Mouse (Mus musculus): ENCODE measurements around the gene Taldo1. TPM values are rescaled to one million over a fixed set of nuclear protein-coding genes. Genes with fewer than 3 reads are reported as not detected.

The Taldo1 gene
- total and polyA plus RNA-seq, 2 experiments from 2014 or later: 166 to 255 TPM

DNA sequence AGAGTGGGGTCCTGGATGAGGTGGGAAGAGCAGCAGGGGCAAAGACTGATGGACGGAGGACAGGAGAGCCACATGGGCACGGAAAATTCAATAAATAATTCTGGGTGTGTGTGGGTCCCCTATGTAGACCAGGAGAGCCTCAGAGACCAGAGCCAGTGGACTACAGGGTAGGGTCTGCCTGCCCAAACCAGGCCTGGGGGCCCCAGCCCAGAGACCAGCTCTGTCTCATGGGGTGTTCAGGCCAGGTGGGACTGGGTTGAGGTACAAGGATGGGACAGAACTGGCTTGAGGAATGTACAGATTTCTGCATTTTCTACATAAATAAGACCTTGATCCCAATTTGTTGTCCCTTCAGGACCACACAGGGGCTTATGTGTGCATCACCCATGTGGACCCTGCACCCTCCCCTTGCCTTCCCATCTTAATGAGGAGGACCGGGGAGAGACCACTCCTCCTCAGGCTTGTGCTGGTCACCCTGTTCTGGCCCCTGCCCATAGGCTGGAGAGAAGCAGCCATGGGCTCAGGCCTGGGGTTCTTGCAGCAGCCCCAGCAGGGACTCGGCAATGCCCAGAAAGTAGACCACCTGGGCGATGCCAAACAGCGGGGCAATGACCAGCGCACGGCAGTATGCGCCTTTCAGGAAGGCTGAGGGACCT lies 38.7 kb downstream of the Taldo1 start:
- Histone ChIP-seq H3K9ac (replicated peaks; ENCODE audit: low read length, poor library complexity, severe bottlenecking) (no peak overlapping the region), H3K4me2 (ENCODE audit: low read depth, low read length, poor library complexity, severe bottlenecking) (no peak overlapping the region), H3K27me3 (ENCODE audit: insufficient read depth, low read length) (no peaks in the 10 kb centered on the region), H3K36me3 (ENCODE audit: insufficient read depth, low read length) (peaks cover 42% of the 10 kb centered on the region), H3K9me3 (ENCODE audit: low read length) (no peaks in the 10 kb centered on the region), H3K4me1 (ENCODE audit: insufficient read depth, low read length) (peaks cover 24% of the 10 kb centered on the region), H3K27ac (ENCODE audit: low read depth, low read length) (no peak overlapping the region), H3K4me3 (ENCODE audit: low read depth, low read length) (no peak overlapping the region)
- TF ChIP-seq CTCF (IDR thresholded peaks at IDR 0.05): no peak
- DNase-seq (ENCODE audit: low spot score) (no peak), ATAC-seq (ENCODE audit: low FRiP score) (no peak)
- WGBS: 95% methylated on average over 9 of the region's 9 CpGs

DNA sequence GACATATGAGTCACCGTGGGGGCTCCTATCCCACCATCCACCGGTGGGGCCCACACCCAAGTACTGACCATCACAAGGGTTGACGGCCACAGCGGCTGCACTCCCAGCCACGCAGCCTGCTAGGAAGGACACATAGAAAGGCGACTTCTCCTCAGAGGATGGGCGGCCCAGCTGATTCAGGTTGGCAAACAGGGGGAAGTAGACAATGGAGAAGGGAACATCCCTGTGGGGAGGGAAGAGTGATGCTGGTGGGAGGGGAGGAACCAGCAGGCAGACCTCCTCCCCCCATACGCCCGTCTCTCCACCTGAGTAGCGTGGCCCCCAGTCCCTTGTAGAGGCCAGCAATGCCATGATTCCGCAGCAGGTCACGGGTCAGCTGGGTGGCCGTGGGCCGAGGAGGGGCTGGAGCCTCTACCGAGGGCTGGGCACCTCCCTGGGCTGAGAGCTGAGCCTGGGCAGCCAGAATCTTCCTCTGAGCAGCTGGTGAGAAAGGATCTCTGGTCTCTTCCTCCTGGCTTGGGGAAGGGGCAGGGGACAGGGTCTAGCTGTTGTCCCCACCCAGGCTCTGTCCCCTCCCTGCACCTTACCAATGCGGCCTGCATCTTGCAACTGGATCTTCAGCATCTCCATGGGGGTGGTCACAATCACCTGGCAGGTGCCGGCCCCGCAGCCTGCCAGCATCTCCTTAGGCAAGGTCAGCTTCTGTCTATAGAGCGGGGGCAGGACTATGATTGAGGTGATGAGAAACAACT lies 39.6 kb downstream of the Taldo1 start:
- Histone ChIP-seq H3K27me3 (ENCODE audit: insufficient read depth, low read length) (no peaks in the 10 kb centered on the region), H3K27ac (ENCODE audit: low read depth, low read length) (no peak overlapping the region), H3K4me2 (ENCODE audit: low read depth, low read length, poor library complexity, severe bottlenecking) (no peak overlapping the region), H3K36me3 (ENCODE audit: insufficient read depth, low read length) (peaks cover 37% of the 10 kb centered on the region), H3K4me1 (ENCODE audit: insufficient read depth, low read length) (peaks cover 28% of the 10 kb centered on the region), H3K9me3 (ENCODE audit: low read length) (no peaks in the 10 kb centered on the region), H3K9ac (replicated peaks; ENCODE audit: low read length, poor library complexity, severe bottlenecking) (no peak overlapping the region), H3K4me3 (ENCODE audit: low read depth, low read length) (no peak overlapping the region)
- no peak for TF ChIP-seq CTCF (IDR thresholded peaks at IDR 0.05)
- ATAC-seq (ENCODE audit: low FRiP score): no peak
- DNase-seq (ENCODE audit: low spot score): no peak
- WGBS: 94% methylated on average over 19 of the region's 19 CpGs

DNA sequence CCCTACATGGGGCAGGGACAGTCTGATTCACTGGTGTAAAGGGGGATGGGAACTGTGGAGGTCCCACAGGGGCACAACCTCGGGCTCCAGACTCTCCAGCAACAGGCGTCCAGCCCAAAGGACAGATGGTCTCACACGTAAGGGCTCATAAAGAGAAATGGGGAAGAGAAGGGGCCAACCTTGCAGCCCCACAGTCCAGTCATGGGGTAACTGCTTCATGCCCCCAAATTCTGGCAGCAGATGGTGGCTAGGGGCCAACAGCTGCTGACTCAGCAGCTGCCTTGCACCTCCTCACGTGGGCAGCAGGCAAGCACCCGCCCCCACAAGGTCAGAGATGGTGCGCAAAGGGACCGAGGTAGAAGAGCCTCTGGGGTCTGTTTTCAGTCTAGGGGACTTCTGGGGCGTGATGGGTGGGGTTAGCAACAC lies 40.2 kb downstream of the Taldo1 start:
- WGBS: 91% methylated on average over 8 of the region's 8 CpGs
- peaks cover 31% of the 10 kb centered on the region for H3K36me3 ChIP-seq (ENCODE audit: insufficient read depth, low read length)
- TF ChIP-seq CTCF (IDR thresholded peaks at IDR 0.05): no peak
- DNase-seq (ENCODE audit: low spot score): no peak
- H3K4me3 ChIP-seq (ENCODE audit: low read depth, low read length): no peak overlapping the region
- H3K4me2 ChIP-seq (ENCODE audit: low read depth, low read length, poor library complexity, severe bottlenecking): no peak overlapping the region
- peaks cover 28% of the 10 kb centered on the region for H3K4me1 ChIP-seq (ENCODE audit: insufficient read depth, low read length)
- H3K27me3 ChIP-seq (ENCODE audit: insufficient read depth, low read length): no peaks in the 10 kb centered on the region
- H3K9ac ChIP-seq (replicated peaks; ENCODE audit: low read length, poor library complexity, severe bottlenecking): no peak overlapping the region
- no peaks in the 10 kb centered on the region for H3K9me3 ChIP-seq (ENCODE audit: low read length)
- ATAC-seq (ENCODE audit: low FRiP score): no peak
- H3K27ac ChIP-seq (ENCODE audit: low read depth, low read length): no peak overlapping the region

DNA sequence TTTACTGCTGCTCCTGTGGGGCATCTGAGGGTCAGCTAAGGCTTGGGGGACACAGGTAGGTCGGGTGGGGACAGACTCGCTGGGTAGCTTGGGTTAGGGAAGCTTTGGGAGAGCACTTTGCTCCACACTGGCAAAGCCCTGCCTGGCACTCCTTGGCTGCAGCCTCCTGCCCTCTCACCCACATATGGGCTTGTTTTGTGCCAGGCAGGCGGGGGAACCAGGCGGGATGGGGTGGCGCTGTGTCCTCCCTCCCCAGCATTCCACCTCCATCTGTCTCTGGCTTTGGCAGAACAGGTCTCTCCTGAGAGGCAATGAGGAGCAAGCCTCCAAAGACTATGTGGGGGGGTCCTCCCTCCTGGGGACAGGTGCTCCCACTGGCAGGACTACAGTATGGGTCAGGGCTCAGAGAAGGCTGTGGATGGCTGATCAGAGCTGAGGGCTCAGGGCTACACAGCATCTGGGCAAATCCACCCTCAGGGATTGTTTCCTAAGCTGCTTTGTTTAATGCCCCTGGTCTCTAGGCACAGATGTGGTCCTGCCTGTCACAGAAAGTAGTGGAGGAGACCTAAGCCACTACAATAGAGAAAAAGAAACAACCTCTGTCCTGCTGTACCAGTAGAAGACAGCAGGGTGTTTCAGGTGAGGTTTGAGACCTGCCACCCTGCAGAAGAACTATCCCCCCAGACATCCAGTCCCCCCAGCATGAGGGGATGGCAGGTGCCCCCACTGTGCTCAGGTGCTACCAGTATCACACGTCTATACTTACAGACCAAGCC lies 40.9 kb downstream of the Taldo1 start:
- H3K9me3 ChIP-seq (ENCODE audit: low read length): no peaks in the 10 kb centered on the region
- peak overlapping the region; percentile 92 for H3K4me2 ChIP-seq (ENCODE audit: low read depth, low read length, poor library complexity, severe bottlenecking)
- WGBS: 82% methylated on average over 6 of the region's 6 CpGs
- H3K4me1 ChIP-seq (ENCODE audit: insufficient read depth, low read length): peaks cover 28% of the 10 kb centered on the region
- peak overlapping the region; percentile 55; the same call in 1 of the 2 replicates for H3K4me3 ChIP-seq (ENCODE audit: low read depth, low read length)
- no peak for ATAC-seq (ENCODE audit: low FRiP score)
- H3K9ac ChIP-seq (replicated peaks; ENCODE audit: low read length, poor library complexity, severe bottlenecking): peak overlapping the region; percentile 77
- DNase-seq (ENCODE audit: low spot score): no peak
- no peak overlapping the region for H3K27ac ChIP-seq (ENCODE audit: low read depth, low read length)
- peaks cover 27% of the 10 kb centered on the region for H3K36me3 ChIP-seq (ENCODE audit: insufficient read depth, low read length)
- no peak for TF ChIP-seq CTCF (IDR thresholded peaks at IDR 0.05)
- H3K27me3 ChIP-seq (ENCODE audit: insufficient read depth, low read length): no peaks in the 10 kb centered on the region

DNA sequence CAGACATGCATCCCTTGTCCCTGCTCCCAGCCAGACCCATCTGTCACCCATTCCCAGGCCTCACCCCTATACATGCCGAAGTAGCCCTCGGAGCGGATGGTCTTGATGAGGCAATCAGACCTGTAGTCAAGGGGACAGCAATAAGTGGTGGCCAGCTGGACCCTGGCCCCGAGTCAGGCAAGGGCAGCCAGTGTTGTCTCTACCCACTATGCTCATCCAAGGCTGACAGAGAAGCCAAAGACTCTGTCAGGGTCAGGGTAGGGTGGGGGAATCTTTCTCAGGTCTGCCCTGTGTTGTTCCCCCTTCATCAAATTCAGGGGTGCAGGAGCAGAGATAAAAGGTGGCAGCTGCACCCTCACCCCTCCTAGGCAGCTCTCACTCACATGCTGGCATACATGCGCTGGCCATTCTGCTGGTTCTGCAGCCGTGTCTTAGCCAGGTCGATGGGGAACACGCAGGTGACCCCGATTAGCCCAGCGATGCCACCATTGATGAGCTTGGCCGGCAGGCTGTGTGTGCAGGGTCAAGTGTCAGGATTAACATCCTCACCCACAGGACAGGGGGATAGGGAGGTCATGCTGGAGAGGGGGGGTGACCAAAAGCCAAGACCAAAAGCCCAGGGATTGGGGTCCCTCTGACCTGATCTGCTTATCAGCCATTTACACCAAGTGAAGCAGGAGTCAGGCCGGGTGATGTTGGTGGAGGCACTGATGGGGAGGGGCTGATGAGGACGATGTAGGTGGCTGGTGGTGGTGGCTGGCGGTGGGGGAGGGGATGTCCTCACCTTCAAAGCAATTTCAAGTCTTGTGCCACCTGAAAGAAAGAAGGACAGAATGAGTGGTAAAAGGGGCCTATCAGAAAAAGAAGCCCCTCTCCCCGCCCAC lies 41.8 kb downstream of the Taldo1 start:
- H3K4me2 ChIP-seq (ENCODE audit: low read depth, low read length, poor library complexity, severe bottlenecking): peak overlapping the region; percentile 92
- H3K9ac ChIP-seq (replicated peaks; ENCODE audit: low read length, poor library complexity, severe bottlenecking): peak overlapping the region; percentile 77
- no peaks in the 10 kb centered on the region for H3K27me3 ChIP-seq (ENCODE audit: insufficient read depth, low read length)
- no peaks in the 10 kb centered on the region for H3K9me3 ChIP-seq (ENCODE audit: low read length)
- peaks cover 27% of the 10 kb centered on the region for H3K36me3 ChIP-seq (ENCODE audit: insufficient read depth, low read length)
- ATAC-seq (ENCODE audit: low FRiP score) (no peak), DNase-seq (ENCODE audit: low spot score) (no peak)
- TF ChIP-seq CTCF (IDR thresholded peaks at IDR 0.05): no peak
- H3K4me3 ChIP-seq (ENCODE audit: low read depth, low read length): peak overlapping the region; percentile 55
- 67% methylated on average over 15 of the region's 15 CpGs for WGBS
- H3K27ac ChIP-seq (ENCODE audit: low read depth, low read length): peak overlapping the region; percentile 79
- H3K4me1 ChIP-seq (ENCODE audit: insufficient read depth, low read length): peaks cover 25% of the 10 kb centered on the region
